Mouse (Mus musculus): ENCODE data around the gene Eya2. TPM values are rescaled to one million over a fixed set of nuclear protein-coding genes. Genes with fewer than 3 reads are reported as not detected.
"Not testable (repeated sequence)": the region's sequence is repeated elsewhere in the genome, so short reads cannot be mapped to it uniquely, and the experiment has no call there.

Gene Eya2
- total RNA-seq (2014; fragmentation: Nextera tagmentation) (not detected in 2 replicates), total RNA-seq (2017) (not detected in 2 replicates), polyA plus RNA-seq (2012) (not detected in 2 replicates)

DNA sequence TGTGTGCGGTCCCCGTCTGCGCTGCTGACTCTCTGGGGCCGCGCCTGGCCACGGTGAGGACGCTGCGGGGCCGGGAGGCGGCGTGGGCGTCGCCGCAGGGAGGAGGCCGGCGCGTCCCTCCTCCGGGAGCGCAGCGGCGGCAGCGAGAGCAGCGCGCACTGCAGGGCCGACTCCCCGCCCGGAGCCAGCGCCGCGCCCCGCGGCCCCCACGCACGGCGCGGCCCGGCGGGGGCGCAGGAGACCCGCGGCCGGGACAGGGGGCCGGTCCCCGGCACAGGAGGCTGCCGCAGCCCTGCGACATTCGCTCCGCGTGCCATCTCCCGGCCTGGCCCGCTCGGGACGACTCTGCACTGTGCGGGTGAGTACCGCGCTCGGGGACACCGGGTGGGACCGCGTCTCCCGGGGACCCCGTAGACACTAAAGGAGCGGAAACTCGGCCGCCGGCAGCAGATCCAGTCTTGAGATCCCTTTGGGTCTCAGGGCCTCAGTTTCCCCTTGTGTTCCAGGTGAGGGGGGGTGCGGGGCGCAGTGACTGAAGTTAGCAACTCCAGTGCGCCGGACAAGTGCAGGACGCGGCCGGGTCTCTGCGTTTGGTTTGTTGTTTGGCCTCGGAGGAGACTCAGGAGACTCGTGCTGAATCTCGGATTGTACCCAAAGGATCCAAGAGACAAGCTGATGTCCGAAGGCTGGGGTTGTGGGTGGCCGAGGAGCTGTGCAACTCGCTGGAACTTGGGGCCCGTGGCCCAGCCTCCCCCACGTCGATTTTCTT, at the start of gene Eya2:
TSS of gene Eya2 (plus strand) at position 126 of the 769 bp plus-strand sequence.
- no peak for ATAC-seq (ENCODE audit: extremely low read depth, insufficient number of reproducible peaks, low FRiP score, poor library complexity, severe bottlenecking)
- no peaks in the 10 kb centered on the region for H3K4me1 ChIP-seq (ENCODE audit: insufficient read depth, low read depth, low read length)
- H3K4me3 ChIP-seq (ENCODE audit: low read depth, low read length), result no peak within 1 kb of the TSS
- peaks cover 2% of the 10 kb centered on the region; the same call in 1 of the 2 replicates for H3K27me3 ChIP-seq (ENCODE audit: insufficient read depth, low read length)
- DNase-seq (ENCODE audit: low spot score), result no peak
- H3K36me3 ChIP-seq (replicated peaks), result no peaks in the 10 kb centered on the region
- H3K9me3 ChIP-seq (replicated peaks), result peaks cover 14% of the 10 kb centered on the region
- TF ChIP-seq TAL1 (conservative IDR thresholded peaks at IDR 0.05; ENCODE audit: low read depth, low read length) (no peak), GATA1 (IDR thresholded peaks at IDR 0.05; ENCODE audit: borderline replicate concordance, low read length) (no peak), GATA2 (IDR thresholded peaks at IDR 0.05; ENCODE audit: borderline replicate concordance, low read depth, low read length) (no peak), POLR2AphosphoS5 (IDR thresholded peaks at IDR 0.05; ENCODE audit: insufficient replicate concordance, low read depth, low read length) (no peak), CTCF (IDR thresholded peaks at IDR 0.05; ENCODE audit: low read depth, low read length) (no peak)

DNA sequence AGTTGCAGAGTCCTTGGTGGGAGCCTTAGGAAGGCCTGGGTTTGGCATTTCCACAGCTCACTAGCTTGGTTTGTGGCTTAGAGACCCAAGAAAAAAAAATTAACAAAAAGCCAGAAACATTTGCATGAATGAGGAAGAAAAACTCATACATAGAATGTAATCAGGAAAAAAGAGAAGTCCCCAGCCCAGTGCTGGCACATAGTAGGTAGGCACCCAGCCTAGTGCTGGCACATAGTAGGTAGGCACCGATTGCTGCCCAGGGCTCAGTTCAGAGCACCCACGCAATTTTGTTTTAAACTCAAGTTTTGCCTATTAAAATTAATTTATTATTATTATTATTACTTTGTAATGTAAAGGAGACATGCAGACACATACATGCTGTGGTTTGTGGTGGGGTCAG, 49.1 kb upstream of the Eya2 start:
- no peak overlapping the region for H3K4me3 ChIP-seq (ENCODE audit: low read depth, low read length)
- no peak for ATAC-seq (ENCODE audit: extremely low read depth, insufficient number of reproducible peaks, low FRiP score, poor library complexity, severe bottlenecking)
- H3K9me3 ChIP-seq (replicated peaks), result no peaks in the 10 kb centered on the region
- DNase-seq (ENCODE audit: low spot score), result no peak
- H3K4me1 ChIP-seq (ENCODE audit: insufficient read depth, low read depth, low read length), result no peaks in the 10 kb centered on the region
- H3K36me3 ChIP-seq (replicated peaks), result no peaks in the 10 kb centered on the region
- no peaks in the 10 kb centered on the region; the same call in 1 of the 2 replicates for H3K27me3 ChIP-seq (ENCODE audit: insufficient read depth, low read length)
- TF ChIP-seq TAL1 (conservative IDR thresholded peaks at IDR 0.05; ENCODE audit: low read depth, low read length) (no peak), GATA1 (IDR thresholded peaks at IDR 0.05; ENCODE audit: borderline replicate concordance, low read length) (no peak), POLR2AphosphoS5 (IDR thresholded peaks at IDR 0.05; ENCODE audit: insufficient replicate concordance, low read depth, low read length) (no peak), GATA2 (IDR thresholded peaks at IDR 0.05; ENCODE audit: borderline replicate concordance, low read depth, low read length) (no peak), CTCF (IDR thresholded peaks at IDR 0.05; ENCODE audit: low read depth, low read length) (no peak)

DNA sequence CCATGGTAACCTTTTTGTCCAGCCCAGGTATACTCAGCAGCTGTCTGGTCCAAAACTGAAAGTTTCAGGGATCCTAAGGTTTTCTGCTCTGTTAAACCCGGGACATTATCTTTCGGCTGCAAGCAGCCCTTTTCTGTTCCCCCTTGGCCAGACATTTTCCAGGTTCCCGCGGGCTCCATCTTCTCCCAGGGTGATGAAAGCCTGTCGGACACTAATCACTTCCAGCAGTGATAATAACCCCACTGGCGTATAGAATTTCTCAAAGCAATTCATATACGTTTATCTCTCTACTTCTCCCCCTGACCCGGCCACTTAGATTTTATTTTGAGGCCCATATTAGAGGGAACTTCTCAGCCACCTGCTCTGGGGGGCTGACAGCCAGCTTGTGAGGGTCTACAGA, 48.5 kb upstream of the Eya2 start:
- Histone ChIP-seq H3K4me1 (ENCODE audit: insufficient read depth, low read depth, low read length) (no peaks in the 10 kb centered on the region), H3K27me3 (ENCODE audit: insufficient read depth, low read length) (no peaks in the 10 kb centered on the region; the same call in 1 of the 2 replicates), H3K9me3 (replicated peaks) (no peaks in the 10 kb centered on the region), H3K4me3 (ENCODE audit: low read depth, low read length) (no peak overlapping the region), H3K36me3 (replicated peaks) (no peaks in the 10 kb centered on the region)
- DNase-seq (ENCODE audit: low spot score), result no peak
- TF ChIP-seq POLR2AphosphoS5 (IDR thresholded peaks at IDR 0.05; ENCODE audit: insufficient replicate concordance, low read depth, low read length), result no peak
- no peak for TF ChIP-seq GATA1 (IDR thresholded peaks at IDR 0.05; ENCODE audit: borderline replicate concordance, low read length)
- no peak for TF ChIP-seq GATA2 (IDR thresholded peaks at IDR 0.05; ENCODE audit: borderline replicate concordance, low read depth, low read length)
- TF ChIP-seq CTCF (IDR thresholded peaks at IDR 0.05; ENCODE audit: low read depth, low read length), result no peak
- no peak for TF ChIP-seq TAL1 (conservative IDR thresholded peaks at IDR 0.05; ENCODE audit: low read depth, low read length)
- ATAC-seq (ENCODE audit: extremely low read depth, insufficient number of reproducible peaks, low FRiP score, poor library complexity, severe bottlenecking), result no peak

DNA sequence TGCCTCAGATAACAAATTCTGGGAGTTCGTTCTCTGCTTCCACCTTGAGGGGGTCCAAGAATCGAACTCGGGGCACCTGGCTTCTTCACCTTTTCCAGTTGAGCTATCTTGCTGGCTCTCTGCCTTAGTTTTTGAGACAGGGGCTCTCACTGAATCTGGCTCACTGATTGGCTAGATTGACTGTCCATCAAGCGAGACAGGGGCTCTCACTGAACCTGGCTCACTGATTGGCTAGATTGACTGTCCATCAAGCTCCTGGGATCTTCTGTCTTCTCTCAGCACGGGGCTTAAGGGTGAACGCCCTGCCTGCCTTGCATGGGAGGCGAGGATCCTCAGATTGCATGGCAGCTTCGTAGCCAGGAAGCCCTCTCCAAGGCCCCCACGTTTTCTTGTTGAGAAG, 47.4 kb upstream of the Eya2 start:
- ATAC-seq (ENCODE audit: extremely low read depth, insufficient number of reproducible peaks, low FRiP score, poor library complexity, severe bottlenecking) (no peak), DNase-seq (ENCODE audit: low spot score) (peak; percentile 16)
- Histone ChIP-seq H3K27me3 (ENCODE audit: insufficient read depth, low read length) (no peaks in the 10 kb centered on the region; the same call in 1 of the 2 replicates), H3K9me3 (replicated peaks) (no peaks in the 10 kb centered on the region), H3K36me3 (replicated peaks) (no peaks in the 10 kb centered on the region), H3K4me3 (ENCODE audit: low read depth, low read length) (no peak overlapping the region), H3K4me1 (ENCODE audit: insufficient read depth, low read depth, low read length) (no peaks in the 10 kb centered on the region)
- TF ChIP-seq CTCF (IDR thresholded peaks at IDR 0.05; ENCODE audit: low read depth, low read length) (no peak), GATA2 (IDR thresholded peaks at IDR 0.05; ENCODE audit: borderline replicate concordance, low read depth, low read length) (no peak), GATA1 (IDR thresholded peaks at IDR 0.05; ENCODE audit: borderline replicate concordance, low read length) (no peak), POLR2AphosphoS5 (IDR thresholded peaks at IDR 0.05; ENCODE audit: insufficient replicate concordance, low read depth, low read length) (no peak), TAL1 (conservative IDR thresholded peaks at IDR 0.05; ENCODE audit: low read depth, low read length) (no peak)

DNA sequence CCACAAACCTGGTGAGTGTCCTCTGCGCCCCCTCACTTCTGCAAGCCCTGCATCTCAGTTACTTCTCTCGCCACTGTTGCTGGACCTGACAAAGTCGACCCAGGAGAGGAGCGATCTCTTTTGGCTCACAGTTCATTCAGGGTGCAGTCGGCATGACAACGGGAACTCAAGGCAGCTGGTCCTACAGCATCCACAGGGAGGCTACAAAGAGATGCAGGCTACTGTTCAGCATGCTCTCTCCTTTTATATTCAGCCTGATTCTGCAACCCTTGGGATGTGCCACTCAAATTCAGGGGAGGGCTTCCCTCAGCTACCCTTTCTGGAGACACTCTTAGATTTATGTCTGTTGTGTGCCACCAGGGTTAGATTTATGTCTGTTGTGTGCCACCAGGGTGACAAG, 46.2 kb upstream of the Eya2 start:
- Histone ChIP-seq H3K4me1 (ENCODE audit: insufficient read depth, low read depth, low read length) (no peaks in the 10 kb centered on the region), H3K36me3 (replicated peaks) (no peaks in the 10 kb centered on the region), H3K4me3 (ENCODE audit: low read depth, low read length) (no peak overlapping the region), H3K9me3 (replicated peaks) (no peaks in the 10 kb centered on the region), H3K27me3 (ENCODE audit: insufficient read depth, low read length) (no peaks in the 10 kb centered on the region)
- DNase-seq (ENCODE audit: low spot score), result no peak
- TF ChIP-seq GATA2 (IDR thresholded peaks at IDR 0.05; ENCODE audit: borderline replicate concordance, low read depth, low read length) (no peak), TAL1 (conservative IDR thresholded peaks at IDR 0.05; ENCODE audit: low read depth, low read length) (no peak), CTCF (IDR thresholded peaks at IDR 0.05; ENCODE audit: low read depth, low read length) (no peak)
- no peak for ATAC-seq (ENCODE audit: extremely low read depth, insufficient number of reproducible peaks, low FRiP score, poor library complexity, severe bottlenecking)

DNA sequence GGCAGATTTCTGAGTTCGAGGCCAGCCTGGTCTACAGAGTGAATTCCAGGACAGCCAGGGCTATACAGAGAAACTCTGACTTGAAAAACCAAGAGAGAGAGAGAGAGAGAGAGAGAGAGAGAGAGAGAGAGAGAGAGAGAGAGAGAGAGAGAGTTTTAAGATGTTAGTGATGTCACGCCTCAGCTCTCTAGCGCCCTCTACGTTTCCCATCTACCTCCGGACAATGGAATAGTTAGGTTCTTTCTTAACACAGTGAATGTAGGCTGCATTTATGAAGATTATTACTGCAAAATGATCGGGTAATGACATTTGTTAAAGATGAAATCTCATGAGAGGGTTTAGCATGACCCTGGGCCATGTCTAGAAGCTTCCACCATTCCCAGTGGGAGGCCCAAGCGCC, 44.4 kb upstream of the Eya2 start:
- not testable (repeated sequence) for H3K4me3 ChIP-seq (ENCODE audit: low read depth, low read length); DNase-seq (ENCODE audit: low spot score); ATAC-seq (ENCODE audit: extremely low read depth, insufficient number of reproducible peaks, low FRiP score, poor library complexity, severe bottlenecking); H3K36me3 ChIP-seq (replicated peaks); H3K27me3 ChIP-seq (ENCODE audit: insufficient read depth, low read length); H3K9me3 ChIP-seq (replicated peaks); H3K4me1 ChIP-seq (ENCODE audit: insufficient read depth, low read depth, low read length)

Measured in G1E (cell line).